In the genomic region with DNA sequence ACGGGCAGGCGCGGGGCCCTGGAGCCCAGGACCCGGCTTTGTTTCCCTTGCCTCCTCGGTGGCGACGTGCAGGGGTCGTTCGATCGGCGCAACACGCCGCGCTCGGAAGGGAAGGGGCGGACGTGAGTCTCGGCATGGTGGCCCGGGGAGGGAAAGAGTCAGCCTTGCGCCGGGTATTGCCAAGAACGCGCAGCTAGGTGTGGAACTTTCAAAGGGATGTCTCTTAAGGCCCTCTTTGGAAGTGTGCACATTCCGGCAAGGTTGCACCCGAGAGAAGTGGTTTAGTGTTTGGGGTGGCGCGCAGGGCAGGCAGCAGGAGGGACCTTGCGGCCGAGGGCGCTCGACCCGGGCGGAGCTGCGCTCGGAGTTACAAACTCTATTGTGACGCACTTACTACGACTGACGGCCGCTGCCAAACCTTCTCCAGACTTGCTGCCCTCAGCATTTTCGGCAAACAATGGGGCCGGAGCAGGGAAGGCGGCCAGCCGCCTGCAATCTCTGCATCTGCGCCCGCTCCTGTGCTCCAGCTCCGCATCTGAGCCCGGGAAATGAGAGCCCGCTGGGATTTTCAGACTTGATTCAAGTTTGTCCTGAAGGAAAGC, we compare ENCODE assay signal across 8 mouse cellular contexts. TPM values are rescaled to one million over a fixed set of nuclear protein-coding genes. Genes with fewer than 3 reads are reported as not detected.
DNase-seq lines count a peak whose midpoint lies in the region.

No protein-coding gene starts in this region.

- WGBS in hindbrain, embryonic 10.5 days = under 1% methylated on average over 48 of the region's 48 CpGs

- H3K4me3 ChIP-seq in hindbrain, embryonic 10.5 days = peak overlapping the region; percentile 74

- peak; percentile 90 for DNase-seq in R1 (ENCODE audit: low read depth, low spot score)
- peak; percentile 51 for DNase-seq in cerebellum, adult 9-10 months
- peak; percentile 69 for DNase-seq in forelimb bud, embryonic 11.5 days (ENCODE audit: low read depth, low spot score)
- peak; percentile 89 for DNase-seq in hindbrain, embryonic 10.5 days (ENCODE audit: low spot score)
- DNase-seq in layer of hippocampus, postnatal 10 days (ENCODE audit: low spot score in 2 of 2) = peak; percentile 51 to 61
- peak; percentile 81 for DNase-seq in lung, postnatal 14 days
- peak; percentile 77 for DNase-seq in ovary, postnatal 36 days (ENCODE audit: low spot score)
- DNase-seq in yolk sac, embryonic 10.5 days (ENCODE audit: low spot score) = peak; percentile 85

- peak overlapping the region; percentile 97 for H3K27ac ChIP-seq in hindbrain, embryonic 10.5 days

- H3K4me1 ChIP-seq in hindbrain, embryonic 10.5 days (replicated peaks) = peaks cover 65% of the 10 kb centered on the region

- no peaks in the 10 kb centered on the region for H3K9me3 ChIP-seq in hindbrain, embryonic 10.5 days

- H3K36me3 ChIP-seq in hindbrain, embryonic 10.5 days = peaks cover 38% of the 10 kb centered on the region

- peaks cover 21% of the 10 kb centered on the region for H3K27me3 ChIP-seq in hindbrain, embryonic 10.5 days (ENCODE audit: insufficient read depth, poor library complexity, severe bottlenecking)

RNA-seq across cellular contexts. Expression of a gene that starts 2.0 kb away (rescaled TPM):
- polyA plus RNA-seq in hindbrain, embryonic 10.5 days (2016; fragmentation: Nextera tagmentation; extraction: Ambion mirVana) = 26.2 and 27.4 TPM in 2 replicates
- 10 to 100 TPM in 1 of 2 experiments, 1 to 10 TPM in 1; 8.9 to 11.3 TPM for total RNA-seq in layer of hippocampus, postnatal 10 days (2021)

Comparison
In these comparisons a context has a peak if more than half of its experiments do, and no peak if none do; other contexts are left out.
1. Peak in every context shown above with its lines: DNase-seq, H3K4me3 ChIP-seq and H3K27ac ChIP-seq.